Mouse (Mus musculus) limb, embryonic 14.5 days (tissue): Measurements from ENCODE around the gene Ank3. TPM values are rescaled to one million over a fixed set of nuclear protein-coding genes. Genes with fewer than 3 reads are reported as not detected.

Experiments
- ATAC-seq: fragments of 200-750 bp; cut with Nextera tagmentation; 2 replicates; pipeline ENCODE4 v1.8.0; 2017; ENCODE audit warnings: low read depth, moderate number of reproducible peaks, moderate TSS enrichment; ENCODE audit not compliant: low FRiP score
- DNase-seq: peaks from one replicate; pipeline ENCODE4 v3.0.0-alpha.2; 2015; ENCODE audit warnings: low spot score
- H3K27ac ChIP-seq: fragments of 300-500 bp; sonication (generic); replicated peaks from 2 replicates; pipeline ENCODE4 v1.5.1; 2014; ENCODE audit warnings: low read depth, mild to moderate bottlenecking, low read length, moderate library complexity, mixed read lengths
- H3K27me3 ChIP-seq: fragments of 300-500 bp; sonication (generic); 2 replicates; pipeline ENCODE4 v1.6.1; 2014; ENCODE audit warnings: low read length, mixed read lengths; ENCODE audit not compliant: control insufficient read depth, insufficient read depth
- H3K36me3 ChIP-seq: fragments of 300-500 bp; sonication (generic); 2 replicates; pipeline ENCODE4 v1.6.1; 2014; ENCODE audit warnings: mild to moderate bottlenecking, low read length, moderate library complexity, mixed read lengths; ENCODE audit not compliant: control insufficient read depth, insufficient read depth
- H3K4me1 ChIP-seq: fragments of 300-500 bp; sonication (generic); 2 replicates; pipeline ENCODE4 v1.6.1; 2014; ENCODE audit warnings: antibody characterized with exemption, low read length, mixed read lengths; ENCODE audit not compliant: control insufficient read depth, insufficient read depth
- H3K4me2 ChIP-seq: fragments of 300-500 bp; sonication (generic); replicated peaks from 2 replicates; pipeline ENCODE4 v1.6.1; 2014; ENCODE audit warnings: low read depth, mild to moderate bottlenecking, low read length, moderate library complexity; ENCODE audit not compliant: severe bottlenecking
- H3K4me3 ChIP-seq: fragments of 300-500 bp; sonication (generic); replicated peaks from 2 replicates; pipeline ENCODE4 v1.5.1; 2014; ENCODE audit warnings: low read length
- H3K9ac ChIP-seq: fragments of 300-500 bp; sonication (generic); 2 replicates; pipeline ENCODE4 v1.6.1; 2014; ENCODE audit warnings: mild to moderate bottlenecking, low read depth, low read length, moderate library complexity; ENCODE audit not compliant: severe bottlenecking
- H3K9me3 ChIP-seq: fragments of 300-500 bp; sonication (generic); 2 replicates; pipeline ENCODE4 v1.6.1; 2016; ENCODE audit warnings: low read length; ENCODE audit not compliant: control insufficient read depth
- POLR2A ChIP-seq: fragments of 200-500 bp; IDR thresholded peaks from 2 replicates; pipeline ENCODE4 v1.8.0; 2012; ENCODE audit warnings: inconsistent platforms, mild to moderate bottlenecking, moderate library complexity, borderline replicate concordance; ENCODE audit not compliant: insufficient read depth, insufficient read length; ENCODE audit errors: extremely low read depth
- WGBS: fragments of 180-500 bp; shearing (Covaris S2); extraction: QIAGEN DNeasy Blood & Tissue Kit; methylation state at CpG from one replicate; pipeline ENCODE4 v1.1.7; 2014; 5-methylcytosine and 5-hydroxymethylcytosine counted together
- polyA plus RNA-seq, 2 experiments: library from polyadenylated mRNA; depleted of rRNA in 1 of 2; stranded (reverse) in 1 of 2; unstranded in 1 of 2; fragments of >200 nt; fragmentation: Nextera tagmentation in 1 of 2; extraction: Ambion mirVana in 1 of 2; gene quantifications; 2 replicates each; pipeline versions ENCODE4 v1.2.1 to v1.2.3; 2012 to 2014

Gene Ank3
- polyA plus RNA-seq, 2 experiments = 14.8 to 25.2 TPM

- no peak for TF ChIP-seq POLR2A
- ATAC-seq (no peak), DNase-seq (no peak)
- H3K4me2 ChIP-seq = no peak overlapping the region
- H3K27me3 ChIP-seq = no peaks in the 10 kb centered on the region
- H3K9me3 ChIP-seq = no peaks in the 10 kb centered on the region
- H3K27ac ChIP-seq = no peak overlapping the region
- no peak overlapping the region for H3K4me3 ChIP-seq
- H3K36me3 ChIP-seq = no peaks in the 10 kb centered on the region
- no peak overlapping the region for H3K9ac ChIP-seq
- H3K4me1 ChIP-seq = no peaks in the 10 kb centered on the region
These were observed 274.0 kb downstream of the Ank3 start for GRCm38 (mm10) chr10:69672545-69672944.

GRCm38 (mm10) chr10:69678230-69678629 is 279.7 kb downstream of the Ank3 start:
- no peak for TF ChIP-seq POLR2A
- Histone ChIP-seq H3K36me3 (no peaks in the 10 kb centered on the region), H3K27me3 (no peaks in the 10 kb centered on the region), H3K4me2 (no peak overlapping the region), H3K9me3 (0 out of 2 replicates have a peak, but pooled peaks cover 4% of the 10 kb centered on the region), H3K27ac (no peak overlapping the region), H3K4me1 (no peaks in the 10 kb centered on the region), H3K4me3 (no peak overlapping the region), H3K9ac (no peak overlapping the region)
- DNase-seq (no peak), ATAC-seq (no peak)
- 79% methylated on average over 15 of the region's 15 CpGs for WGBS

DNA sequence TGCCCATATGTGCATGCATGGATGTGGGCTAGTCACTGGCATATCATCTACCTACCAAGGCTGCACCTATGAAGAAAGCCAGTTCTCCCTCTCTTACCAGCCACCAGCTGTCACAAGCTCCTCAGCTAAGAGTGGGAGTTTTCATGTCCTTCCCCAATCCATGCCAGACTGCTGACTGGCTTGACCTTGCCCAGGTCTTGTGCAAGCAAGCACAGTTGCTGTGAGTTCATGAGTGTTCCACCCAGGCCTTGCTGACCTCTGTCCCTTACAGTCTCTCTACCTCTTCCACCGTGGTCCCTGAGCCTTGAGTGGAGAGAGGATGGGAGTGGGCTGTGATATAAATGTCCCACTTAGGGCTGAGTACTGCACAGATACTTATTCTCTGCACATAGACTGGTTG is 287.8 kb downstream of the Ank3 start:
- no peak overlapping the region for H3K9ac ChIP-seq
- no peak for TF ChIP-seq POLR2A
- no peak overlapping the region for H3K27ac ChIP-seq
- DNase-seq (no peak), ATAC-seq (no peak)
- H3K9me3 ChIP-seq = peaks cover 10% of the 10 kb centered on the region
- no peak overlapping the region for H3K4me2 ChIP-seq
- no peak overlapping the region for H3K4me3 ChIP-seq
- H3K27me3 ChIP-seq = no peaks in the 10 kb centered on the region
- 0 out of 2 replicates have a peak, but pooled peaks cover 7% of the 10 kb centered on the region for H3K4me1 ChIP-seq
- WGBS = 85% methylated on average over 1 of the region's 1 CpGs
- no peaks in the 10 kb centered on the region for H3K36me3 ChIP-seq

- Histone ChIP-seq H3K4me1 (0 out of 2 replicates have a peak, but pooled peaks cover 7% of the 10 kb centered on the region), H3K9me3 (peaks cover 3% of the 10 kb centered on the region; the same call in 1 of the 2 replicates), H3K27me3 (no peaks in the 10 kb centered on the region), H3K9ac (no peak overlapping the region), H3K4me3 (no peak overlapping the region), H3K4me2 (no peak overlapping the region), H3K27ac (no peak overlapping the region), H3K36me3 (no peaks in the 10 kb centered on the region)
- TF ChIP-seq POLR2A = no peak
- DNase-seq = no peak
- 90% methylated on average over 12 of the region's 12 CpGs for WGBS
- ATAC-seq = no peak
These were observed 290.5 kb downstream of the Ank3 start for GRCm38 (mm10) chr10:69689096-69689495.

GRCm38 (mm10) chr10:69690131-69690960 is 291.8 kb downstream of the Ank3 start:
- no peak for TF ChIP-seq POLR2A
- Histone ChIP-seq H3K36me3 (no peaks in the 10 kb centered on the region), H3K9me3 (no peaks in the 10 kb centered on the region), H3K4me3 (0 out of 2 replicates have a peak overlapping the region, but pooled peaks have one; percentile 4), H3K27ac (no peak overlapping the region), H3K9ac (no peak overlapping the region), H3K27me3 (no peaks in the 10 kb centered on the region), H3K4me1 (0 out of 2 replicates have a peak, but pooled peaks cover 7% of the 10 kb centered on the region), H3K4me2 (peak overlapping the region; percentile 32; the same call in 1 of the 2 replicates)
- 11% methylated on average over 12 of the region's 12 CpGs for WGBS
- no peak for DNase-seq
- no peak for ATAC-seq
